Mouse (Mus musculus) embryonic facial prominence, embryonic 12.5 days (tissue): ENCODE data around the gene Cyp24a1. TPM values are rescaled to one million over a fixed set of nuclear protein-coding genes. Genes with fewer than 3 reads are reported as not detected.

Experiments used
- ATAC-seq: fragments of 200-750 bp; cut with Nextera tagmentation; 2 replicates; pipeline ENCODE4 v1.8.0; 2017; ENCODE audit not compliant: insufficient number of reproducible peaks, insufficient read depth, low FRiP score, low TSS enrichment
- H3K27ac ChIP-seq: fragments of 300-500 bp; sonication (generic); 2 replicates; pipeline ENCODE4 v1.5.1; 2016; ENCODE audit warnings: mild to moderate bottlenecking
- H3K27me3 ChIP-seq: fragments of 300-500 bp; sonication (generic); 2 replicates; pipeline ENCODE4 v1.6.1; 2016; ENCODE audit warnings: mild to moderate bottlenecking, moderate library complexity
- H3K36me3 ChIP-seq: fragments of 300-500 bp; sonication (generic); 2 replicates; pipeline ENCODE4 v1.6.1; 2016; ENCODE audit warnings: mild to moderate bottlenecking
- H3K4me1 ChIP-seq: fragments of 300-500 bp; sonication (generic); 2 replicates; pipeline ENCODE4 v1.6.1; 2016
- H3K4me2 ChIP-seq: fragments of 300-500 bp; sonication (generic); replicated peaks from 2 replicates; pipeline ENCODE4 v1.6.1; 2016; ENCODE audit warnings: mild to moderate bottlenecking, moderate library complexity
- H3K4me3 ChIP-seq: fragments of 300-500 bp; sonication (generic); 2 replicates; pipeline ENCODE4 v1.5.1; 2016; ENCODE audit warnings: mild to moderate bottlenecking
- H3K9ac ChIP-seq: fragments of 300-500 bp; sonication (generic); 2 replicates; pipeline ENCODE4 v1.6.1; 2016; ENCODE audit warnings: mild to moderate bottlenecking, moderate library complexity
- H3K9me3 ChIP-seq: fragments of 300-500 bp; sonication (generic); 2 replicates; pipeline ENCODE4 v1.6.1; 2016; ENCODE audit warnings: mild to moderate bottlenecking, moderate library complexity
- whole genome bisulfite sequencing: fragments of 180-500 bp; shearing (Covaris S2); methylation state at CpG from one replicate; pipeline ENCODE4 v1.1.7; 2016; 5-methylcytosine and 5-hydroxymethylcytosine counted together
- polyA plus RNA-seq: library from polyadenylated mRNA; unstranded; fragments of >200 nt; fragmentation: Nextera tagmentation; extraction: Ambion mirVana; gene quantifications from 2 replicates; pipeline ENCODE4 v1.2.1, GENCODE M21; 2016

Cyp24a1 gene
- polyA plus RNA-seq, 1 experiment from 2014 or later: not detected

- Histone ChIP-seq H3K4me1 (0 out of 2 replicates have a peak, but pooled peaks cover 10% of the 10 kb centered on the region), H3K27ac (no peak overlapping the region), H3K4me3 (no peak overlapping the region), H3K9ac (no peak overlapping the region), H3K36me3 (no peaks in the 10 kb centered on the region), H3K27me3 (no peaks in the 10 kb centered on the region), H3K4me2 (no peak overlapping the region), H3K9me3 (no peaks in the 10 kb centered on the region)
- 66% methylated on average over 4 of the region's 4 CpGs for WGBS
- no peak for ATAC-seq
Observed at GRCm38 (mm10) chr2:170436204-170436603, 60.7 kb downstream of the Cyp24a1 start.

Other genes with a start within 250 kb of the Cyp24a1 start
- 1.2 and 1.3 TPM in 2 replicates for gene Bcas1, start 69.3 kb downstream of the Cyp24a1 start, polyA plus RNA-seq
- gene Pfdn4, start 717 bp downstream of the Cyp24a1 start, polyA plus RNA-seq: 95.7 and 99.3 TPM in 2 replicates
- not detected in 2 replicates for gene 4930470P17Rik, start 104.9 kb upstream of the Cyp24a1 start, polyA plus RNA-seq
- gene Dok5, start 234.7 kb upstream of the Cyp24a1 start, polyA plus RNA-seq: 8.9 and 10.4 TPM in 2 replicates